Mouse (Mus musculus) stomach, embryonic 16.5 days (tissue): ENCODE measurements at regions not wholly inside any gene's neighbourhood (a gene's known extent, or its start where the extent isn't known, plus 50 kb on each side); places are given as distances from the start of the nearest gene placed in this dataset.
A peak's percentile ranks its signal among the peaks of the same experiment; 100 is the strongest.

Experiments
- ATAC-seq: fragments of 200-750 bp; cut with Nextera tagmentation; 2 replicates; pipeline ENCODE4 v1.8.0; 2017; ENCODE audit warnings: moderate number of reproducible peaks, moderate TSS enrichment; ENCODE audit not compliant: insufficient read depth, low FRiP score
- H3K27ac ChIP-seq: fragments of 300-500 bp; sonication (generic); 2 replicates; pipeline ENCODE4 v1.5.1; 2014; ENCODE audit warnings: low read length
- H3K27me3 ChIP-seq: fragments of 300-500 bp; sonication (generic); 2 replicates; pipeline ENCODE4 v1.6.1; 2014; ENCODE audit warnings: low read length, control low read depth, mixed read lengths; ENCODE audit not compliant: control insufficient read depth, insufficient read depth
- H3K36me3 ChIP-seq: fragments of 300-500 bp; sonication (generic); 2 replicates; pipeline ENCODE4 v1.6.1; 2014; ENCODE audit warnings: low read length; ENCODE audit not compliant: control insufficient read depth, insufficient read depth
- H3K4me1 ChIP-seq: fragments of 300-500 bp; sonication (generic); 2 replicates; pipeline ENCODE4 v1.6.1; 2014; ENCODE audit warnings: low read length, control low read depth, mixed read lengths; ENCODE audit not compliant: control insufficient read depth, insufficient read depth
- H3K4me2 ChIP-seq: fragments of 300-500 bp; sonication (generic); 2 replicates; pipeline ENCODE4 v1.6.1; 2014; ENCODE audit warnings: low read depth, low read length, mixed read lengths
- H3K4me3 ChIP-seq: fragments of 300-500 bp; sonication (generic); replicated peaks from 2 replicates; pipeline ENCODE4 v1.5.1; 2014; ENCODE audit warnings: mild to moderate bottlenecking, low read length
- H3K9ac ChIP-seq: fragments of 300-500 bp; sonication (generic); 2 replicates; pipeline ENCODE4 v1.6.1; 2014; ENCODE audit warnings: low read length
- H3K9me3 ChIP-seq: fragments of 300-500 bp; sonication (generic); replicated peaks from 2 replicates; pipeline ENCODE4 v1.6.1; 2016; ENCODE audit warnings: low read length, control low read depth; ENCODE audit not compliant: control insufficient read depth
- WGBS: fragments of 180-500 bp; shearing (Covaris S2); extraction: QIAGEN DNeasy Blood & Tissue Kit; methylation state at CpG from one replicate; pipeline ENCODE4 v1.1.7; 2014; 5-methylcytosine and 5-hydroxymethylcytosine counted together

DNA sequence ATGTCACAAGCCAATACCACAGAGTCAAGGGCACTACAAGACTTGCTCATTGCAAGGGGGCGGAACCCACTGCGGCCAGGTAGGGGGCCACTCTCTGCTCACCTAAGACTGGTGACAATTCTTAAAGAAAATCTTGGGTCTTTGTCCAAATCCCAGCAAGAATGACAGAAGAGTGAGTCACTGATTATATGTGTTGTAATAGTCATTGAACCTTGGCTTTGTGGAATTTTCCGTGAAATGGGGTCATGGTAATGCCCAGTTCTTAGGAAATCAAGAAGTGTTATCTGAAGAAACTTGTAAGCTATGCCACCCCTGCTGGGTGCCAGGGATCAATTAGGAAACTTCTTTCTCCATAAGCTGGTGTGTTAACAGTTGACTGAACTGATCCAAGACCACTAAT is 249.3 kb upstream of the Adgrl2 start:
- H3K27me3 ChIP-seq = no peaks in the 10 kb centered on the region
- no peak overlapping the region for H3K4me3 ChIP-seq
- H3K9me3 ChIP-seq = no peaks in the 10 kb centered on the region
- no peak overlapping the region for H3K27ac ChIP-seq
- no peaks in the 10 kb centered on the region for H3K4me1 ChIP-seq
- ATAC-seq = no peak
- H3K4me2 ChIP-seq = no peak overlapping the region
- H3K9ac ChIP-seq = no peak overlapping the region
- 90% methylated on average over 3 of the region's 3 CpGs for WGBS
- no peaks in the 10 kb centered on the region for H3K36me3 ChIP-seq

DNA sequence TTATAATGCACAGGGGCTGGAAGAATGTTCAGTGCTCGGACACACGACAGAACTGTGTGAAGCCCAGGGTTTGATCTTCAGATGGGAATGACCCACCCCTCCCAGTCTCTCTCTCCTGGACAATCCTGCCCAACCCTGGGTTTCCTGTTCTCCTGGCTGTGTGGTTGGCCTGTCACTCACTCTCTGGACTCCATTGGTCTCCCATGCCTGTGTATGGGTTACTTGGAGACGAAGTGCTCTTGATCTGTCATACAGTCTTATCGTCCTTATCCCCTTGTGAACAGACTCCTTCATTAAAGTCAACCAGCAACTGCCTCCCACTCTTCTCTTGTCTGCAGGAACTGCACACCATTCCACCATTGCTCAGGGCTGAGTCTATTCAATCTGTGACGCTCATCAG is 247.7 kb upstream of the Adgrl2 start:
- Histone ChIP-seq H3K4me2 (no peak overlapping the region), H3K4me1 (peaks cover 5% of the 10 kb centered on the region; the same call in 1 of the 2 replicates), H3K27me3 (no peaks in the 10 kb centered on the region), H3K9me3 (no peaks in the 10 kb centered on the region), H3K36me3 (no peaks in the 10 kb centered on the region), H3K4me3 (no peak overlapping the region), H3K9ac (no peak overlapping the region), H3K27ac (no peak overlapping the region)
- no peak for ATAC-seq
- WGBS = 87% methylated on average over 5 of the region's 5 CpGs

DNA sequence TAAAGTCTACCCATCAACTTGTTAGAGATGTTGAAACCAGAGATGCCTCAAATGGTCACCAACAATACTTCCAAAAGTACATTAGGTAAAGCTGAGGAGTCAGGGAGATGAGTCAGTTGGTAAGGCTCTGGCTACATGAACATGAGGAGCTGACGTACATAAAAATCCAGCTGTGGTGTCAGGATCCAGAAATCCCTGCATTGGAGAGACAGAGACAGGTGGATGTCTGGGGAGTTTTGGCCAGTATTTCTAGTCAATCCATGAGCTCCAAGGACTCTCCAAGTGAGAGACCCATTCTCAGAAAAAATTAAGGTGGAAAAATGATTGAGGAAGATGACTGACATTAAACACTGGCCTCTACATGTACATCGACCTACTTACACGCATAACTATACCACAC is 244.8 kb upstream of the Adgrl2 start:
- no peaks in the 10 kb centered on the region for H3K27me3 ChIP-seq
- no peak overlapping the region for H3K4me2 ChIP-seq
- no peak overlapping the region for H3K9ac ChIP-seq
- ATAC-seq = no peak
- no peak overlapping the region for H3K4me3 ChIP-seq
- no peaks in the 10 kb centered on the region for H3K9me3 ChIP-seq
- H3K27ac ChIP-seq = no peak overlapping the region
- H3K4me1 ChIP-seq = peaks cover 7% of the 10 kb centered on the region; the same call in 1 of the 2 replicates
- 88% methylated on average over 3 of the region's 3 CpGs for WGBS
- no peaks in the 10 kb centered on the region for H3K36me3 ChIP-seq

DNA sequence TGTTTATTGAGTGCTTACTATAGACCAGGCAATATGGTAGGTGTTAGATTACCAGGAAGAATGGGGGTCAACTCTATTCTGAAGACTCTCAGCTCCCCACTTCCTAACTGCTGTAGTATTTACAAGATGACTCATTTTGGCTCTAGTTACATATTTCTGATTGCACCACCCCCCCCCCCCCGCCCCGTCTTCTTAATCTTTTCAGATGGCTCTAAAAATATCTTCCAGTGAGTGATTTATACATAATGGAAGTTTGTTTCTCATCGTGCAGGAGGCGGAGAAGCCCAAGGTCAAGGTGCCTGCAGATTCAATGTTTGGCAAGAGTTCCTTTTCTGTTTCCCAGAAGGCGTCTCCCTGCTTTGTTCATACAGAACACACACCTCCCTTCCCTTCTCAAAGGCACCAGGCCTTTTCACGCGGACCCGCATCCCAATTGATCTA is 243.4 kb upstream of the Adgrl2 start:
- WGBS = 32% methylated on average over 8 of the region's 8 CpGs

DNA sequence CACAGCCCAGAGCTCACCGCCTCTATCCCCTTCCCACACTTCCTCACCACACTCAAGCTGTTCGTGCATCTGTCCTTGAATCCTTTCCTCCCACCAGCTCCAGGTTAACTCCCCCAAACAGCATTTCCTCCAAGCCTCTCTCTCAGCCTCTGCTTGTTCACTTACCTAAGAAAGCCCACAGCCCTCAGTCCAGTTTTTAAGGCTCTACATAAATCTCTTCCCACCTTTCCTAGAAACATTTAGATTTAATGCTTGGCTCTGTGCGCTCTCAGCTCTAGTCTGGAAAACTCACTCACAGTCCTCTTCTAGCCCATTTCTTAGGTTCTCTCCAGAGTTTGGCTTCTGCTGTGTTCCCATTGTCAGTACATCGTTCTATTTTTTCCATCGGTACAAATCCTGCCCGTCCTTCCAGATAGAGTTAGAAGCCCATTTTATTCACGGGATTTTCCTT is 242.9 kb upstream of the Adgrl2 start:
- Histone ChIP-seq H3K36me3 (no peaks in the 10 kb centered on the region), H3K4me1 (peaks cover 7% of the 10 kb centered on the region; the same call in 1 of the 2 replicates), H3K4me3 (no peak overlapping the region), H3K9me3 (no peaks in the 10 kb centered on the region), H3K27me3 (no peaks in the 10 kb centered on the region), H3K9ac (no peak overlapping the region), H3K27ac (peak overlapping the region; percentile 76), H3K4me2 (no peak overlapping the region)
- WGBS = 47% methylated on average over 7 of the region's 7 CpGs
- ATAC-seq = peak; percentile 49; the same call in 1 of the 2 replicates

More for the DNA sequence above, 243.4 kb upstream of the Adgrl2 start:
- H3K4me1 ChIP-seq = peaks cover 7% of the 10 kb centered on the region; the same call in 1 of the 2 replicates
- no peak overlapping the region for H3K4me3 ChIP-seq
- peak overlapping the region; percentile 76 for H3K27ac ChIP-seq
- no peaks in the 10 kb centered on the region for H3K27me3 ChIP-seq
- H3K9ac ChIP-seq = no peak overlapping the region
- no peaks in the 10 kb centered on the region for H3K36me3 ChIP-seq
- H3K4me2 ChIP-seq = no peak overlapping the region
- peak; percentile 83 for ATAC-seq
- H3K9me3 ChIP-seq = no peaks in the 10 kb centered on the region

DNA sequence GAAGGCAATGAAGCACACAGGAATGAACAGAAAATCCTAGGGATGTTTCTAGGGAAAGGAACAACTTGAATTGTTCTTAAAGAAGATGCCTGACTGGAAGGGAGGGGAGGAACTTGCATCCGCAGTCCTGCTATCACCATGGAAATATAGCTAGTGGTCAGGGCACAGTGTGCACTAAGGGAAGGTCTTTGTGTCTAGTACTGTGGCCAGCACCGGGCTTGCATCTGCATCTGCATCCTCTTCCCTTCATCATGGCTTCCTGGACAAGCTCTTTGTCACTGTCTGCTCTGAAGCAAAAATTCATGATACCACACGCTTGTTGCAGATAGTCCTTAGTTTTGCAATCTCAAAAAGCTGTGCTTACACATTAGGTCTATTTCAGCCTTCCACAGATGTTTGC is 241.0 kb upstream of the Adgrl2 start:
- no peaks in the 10 kb centered on the region for H3K27me3 ChIP-seq
- no peaks in the 10 kb centered on the region for H3K9me3 ChIP-seq
- H3K9ac ChIP-seq = no peak overlapping the region
- peaks cover 7% of the 10 kb centered on the region; the same call in 1 of the 2 replicates for H3K4me1 ChIP-seq
- 78% methylated on average over 3 of the region's 3 CpGs for WGBS
- H3K36me3 ChIP-seq = no peaks in the 10 kb centered on the region
- no peak overlapping the region for H3K27ac ChIP-seq
- H3K4me2 ChIP-seq = no peak overlapping the region
- ATAC-seq = no peak
- no peak overlapping the region for H3K4me3 ChIP-seq

DNA sequence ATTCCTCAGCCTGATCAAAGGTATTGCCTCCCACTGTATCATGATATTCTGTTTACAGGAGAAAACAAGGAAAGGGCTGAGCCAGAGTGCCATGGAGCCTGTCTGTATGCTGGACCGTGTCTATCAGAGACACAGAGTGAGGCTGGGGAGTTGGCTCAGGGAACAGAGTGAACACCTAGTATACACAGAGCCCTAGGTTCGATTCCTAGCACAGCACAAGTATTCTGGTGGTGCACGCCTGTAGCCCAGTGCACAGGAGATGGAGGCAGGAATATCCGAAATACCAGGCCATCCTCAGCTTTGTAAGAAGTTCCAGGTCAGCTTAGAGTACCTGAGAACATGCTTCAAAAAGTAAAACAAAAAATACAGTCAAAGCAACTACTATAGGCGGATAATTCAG is 237.2 kb upstream of the Adgrl2 start:
- H3K27ac ChIP-seq = no peak overlapping the region
- ATAC-seq = no peak
- no peak overlapping the region for H3K4me2 ChIP-seq
- no peaks in the 10 kb centered on the region for H3K36me3 ChIP-seq
- 83% methylated on average over 5 of the region's 5 CpGs for WGBS
- no peak overlapping the region for H3K4me3 ChIP-seq
- H3K9me3 ChIP-seq = no peaks in the 10 kb centered on the region
- H3K27me3 ChIP-seq = no peaks in the 10 kb centered on the region
- no peaks in the 10 kb centered on the region for H3K4me1 ChIP-seq
- no peak overlapping the region for H3K9ac ChIP-seq

DNA sequence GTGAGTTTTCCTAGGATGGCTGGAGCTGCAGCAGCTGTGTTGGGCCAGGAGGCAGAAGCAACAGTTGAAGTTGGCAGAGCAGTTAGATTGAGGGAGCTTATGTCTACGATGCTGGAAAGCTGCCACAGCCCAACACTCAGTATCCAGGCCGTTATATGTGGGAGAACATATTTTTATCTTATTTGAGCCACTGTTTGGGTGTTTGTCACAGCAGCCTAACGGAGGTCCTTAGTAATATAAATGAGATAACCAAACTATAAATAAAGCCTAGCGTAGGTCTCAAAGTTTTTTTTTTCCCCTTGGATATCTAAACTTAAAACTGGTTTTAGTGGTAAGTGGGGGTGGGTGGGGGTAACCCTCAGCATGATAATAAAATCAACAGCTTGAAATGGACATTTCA is 236.4 kb upstream of the Adgrl2 start:
- H3K27ac ChIP-seq = no peak overlapping the region
- no peak for ATAC-seq
- no peak overlapping the region for H3K9ac ChIP-seq
- H3K4me3 ChIP-seq = no peak overlapping the region
- H3K36me3 ChIP-seq = no peaks in the 10 kb centered on the region
- no peaks in the 10 kb centered on the region for H3K4me1 ChIP-seq
- WGBS = 53% methylated on average over 4 of the region's 4 CpGs
- H3K9me3 ChIP-seq = no peaks in the 10 kb centered on the region
- H3K4me2 ChIP-seq = no peak overlapping the region
- no peaks in the 10 kb centered on the region for H3K27me3 ChIP-seq

DNA sequence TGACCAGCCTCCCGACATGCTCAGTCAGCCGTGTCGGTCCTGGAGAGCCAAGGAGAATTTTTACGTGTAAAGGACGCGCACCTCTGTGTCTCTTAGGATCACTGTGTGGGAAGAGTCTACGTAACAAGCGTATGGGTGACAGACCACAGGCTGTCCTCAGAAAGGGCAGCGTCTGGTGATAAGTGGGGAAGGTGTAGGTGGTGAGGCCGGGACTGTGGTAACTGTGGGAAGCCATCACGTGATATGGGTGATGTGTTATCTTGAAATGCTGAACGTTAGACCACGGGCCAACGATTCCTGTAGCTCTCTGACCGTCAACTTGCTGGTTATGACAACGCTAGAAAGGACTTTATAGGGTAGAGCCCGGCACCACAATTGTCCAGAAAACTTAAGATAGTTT is 235.3 kb upstream of the Adgrl2 start:
- no peak overlapping the region for H3K4me2 ChIP-seq
- no peaks in the 10 kb centered on the region for H3K4me1 ChIP-seq
- H3K27ac ChIP-seq = no peak overlapping the region
- no peaks in the 10 kb centered on the region for H3K36me3 ChIP-seq
- no peaks in the 10 kb centered on the region for H3K27me3 ChIP-seq
- 86% methylated on average over 17 of the region's 17 CpGs for WGBS
- ATAC-seq = no peak
- no peaks in the 10 kb centered on the region for H3K9me3 ChIP-seq
- no peak overlapping the region for H3K4me3 ChIP-seq
- no peak overlapping the region for H3K9ac ChIP-seq

DNA sequence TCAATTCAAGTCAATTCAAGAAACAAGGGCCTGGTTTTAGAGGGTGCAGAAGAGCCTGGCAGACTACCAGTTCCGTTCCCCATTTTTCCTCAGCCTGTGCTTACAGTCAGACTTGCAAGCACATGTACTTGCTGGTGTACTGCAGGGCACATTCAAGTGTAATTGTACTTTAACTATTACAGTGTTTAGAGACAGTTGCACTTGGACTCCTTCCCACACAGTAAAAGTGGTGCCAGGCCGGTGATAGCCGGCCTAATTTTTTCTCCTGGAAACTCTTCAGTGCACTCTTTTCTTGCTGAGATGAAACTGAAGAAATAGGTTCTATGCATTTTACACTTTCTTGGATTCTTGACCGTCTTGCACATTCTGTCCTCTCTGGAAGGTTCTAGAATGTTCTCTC is 233.9 kb upstream of the Adgrl2 start:
- Histone ChIP-seq H3K36me3 (no peaks in the 10 kb centered on the region), H3K4me3 (no peak overlapping the region), H3K9me3 (no peaks in the 10 kb centered on the region), H3K9ac (no peak overlapping the region), H3K27ac (no peak overlapping the region), H3K27me3 (no peaks in the 10 kb centered on the region), H3K4me2 (no peak overlapping the region), H3K4me1 (peaks cover 5% of the 10 kb centered on the region; the same call in 1 of the 2 replicates)
- 64% methylated on average over 4 of the region's 4 CpGs for WGBS
- ATAC-seq = no peak
